Mouse (Mus musculus) embryonic facial prominence, embryonic 10.5 days (tissue): ENCODE measurements at regions not wholly inside any gene's neighbourhood (a gene's known extent, or its start where the extent isn't known, plus 50 kb on each side); places are given as distances from the start of the nearest gene placed in this dataset. TPM values are rescaled to one million over a fixed set of nuclear protein-coding genes. Genes with fewer than 3 reads are reported as not detected.

Experiments used
- DNase-seq: peaks from one replicate; pipeline ENCODE4 v3.0.0-alpha.2; 2017; ENCODE audit warnings: low spot score
- H3K27ac ChIP-seq: fragments of 300-500 bp; sonication (generic); replicated peaks from 2 replicates; pipeline ENCODE4 v1.5.1; 2016; ENCODE audit warnings: mild to moderate bottlenecking
- H3K27me3 ChIP-seq: fragments of 300-500 bp; sonication (generic); replicated peaks from 2 replicates; pipeline ENCODE4 v1.6.1; 2016; ENCODE audit warnings: low read depth, mild to moderate bottlenecking; ENCODE audit not compliant: poor library complexity, severe bottlenecking
- H3K36me3 ChIP-seq: fragments of 300-500 bp; sonication (generic); replicated peaks from 2 replicates; pipeline ENCODE4 v1.6.1; 2016; ENCODE audit warnings: mild to moderate bottlenecking, moderate library complexity
- H3K4me1 ChIP-seq: fragments of 300-500 bp; sonication (generic); 2 replicates; pipeline ENCODE4 v1.6.1; 2016
- H3K4me3 ChIP-seq: fragments of 300-500 bp; sonication (generic); 2 replicates; pipeline ENCODE4 v1.5.1; 2016; ENCODE audit warnings: mild to moderate bottlenecking, moderate library complexity
- H3K9me3 ChIP-seq: fragments of 300-500 bp; sonication (generic); 2 replicates; pipeline ENCODE4 v1.6.1; 2016; ENCODE audit warnings: mild to moderate bottlenecking
- WGBS: fragments of 180-500 bp; shearing (Covaris S2); methylation state at CpG from one replicate; pipeline ENCODE4 v1.1.7; 2016; 5-methylcytosine and 5-hydroxymethylcytosine counted together
- microRNA-seq: library from miRNA; unstranded; fragments of <30 nt; microRNA quantifications from one replicate; pipeline ENCODE4, GENCODE M21; 2017

- peak; percentile 8 for DNase-seq
- WGBS: 44% methylated on average over 5 of the region's 5 CpGs
These were observed 461.0 kb upstream of the Slc8a1 start for GRCm38 (mm10) chr17:82199031-82199642.

GRCm38 (mm10) chr17:82184261-82184660 is 446.1 kb upstream of the Slc8a1 start:
- no peaks in the 10 kb centered on the region for H3K9me3 ChIP-seq
- no peaks in the 10 kb centered on the region for H3K4me1 ChIP-seq
- WGBS: 92% methylated on average over 2 of the region's 2 CpGs
- H3K36me3 ChIP-seq: no peaks in the 10 kb centered on the region
- H3K27me3 ChIP-seq: no peaks in the 10 kb centered on the region
- no peak overlapping the region for H3K27ac ChIP-seq
- DNase-seq: no peak
- no peak overlapping the region for H3K4me3 ChIP-seq

More at GRCm38 (mm10) chr17:82199031-82199642, 461.0 kb upstream of the Slc8a1 start:
- H3K36me3 ChIP-seq: no peaks in the 10 kb centered on the region
- H3K4me1 ChIP-seq: no peaks in the 10 kb centered on the region
- no peaks in the 10 kb centered on the region for H3K9me3 ChIP-seq
- no peaks in the 10 kb centered on the region for H3K27me3 ChIP-seq
- H3K4me3 ChIP-seq: no peak overlapping the region
- no peak overlapping the region for H3K27ac ChIP-seq

- no peak for DNase-seq
- Histone ChIP-seq H3K36me3 (no peaks in the 10 kb centered on the region), H3K9me3 (no peaks in the 10 kb centered on the region), H3K27me3 (no peaks in the 10 kb centered on the region), H3K4me1 (no peaks in the 10 kb centered on the region), H3K27ac (no peak overlapping the region), H3K4me3 (no peak overlapping the region)
- 86% methylated on average over 1 of the region's 1 CpGs for WGBS
These were observed 433.0 kb upstream of the Slc8a1 start for GRCm38 (mm10) chr17:82171216-82171615.

GRCm38 (mm10) chr17:82153446-82153845 is 415.3 kb upstream of the Slc8a1 start:
- H3K27me3 ChIP-seq: no peaks in the 10 kb centered on the region
- no peaks in the 10 kb centered on the region for H3K4me1 ChIP-seq
- H3K4me3 ChIP-seq: no peak overlapping the region
- 15% methylated on average over 2 of the region's 2 CpGs for WGBS
- no peaks in the 10 kb centered on the region for H3K9me3 ChIP-seq
- no peak overlapping the region for H3K27ac ChIP-seq
- no peaks in the 10 kb centered on the region for H3K36me3 ChIP-seq
- peak; percentile 9 for DNase-seq

GRCm38 (mm10) chr17:82134843-82135242 is 396.7 kb upstream of the Slc8a1 start:
- H3K4me3 ChIP-seq: no peak overlapping the region
- 95% methylated on average over 3 of the region's 3 CpGs for WGBS
- no peaks in the 10 kb centered on the region for H3K36me3 ChIP-seq
- DNase-seq: no peak
- H3K9me3 ChIP-seq: no peaks in the 10 kb centered on the region
- H3K27me3 ChIP-seq: no peaks in the 10 kb centered on the region
- H3K4me1 ChIP-seq: no peaks in the 10 kb centered on the region
- H3K27ac ChIP-seq: no peak overlapping the region

- Histone ChIP-seq H3K9me3 (no peaks in the 10 kb centered on the region), H3K36me3 (no peaks in the 10 kb centered on the region), H3K27ac (no peak overlapping the region), H3K27me3 (no peaks in the 10 kb centered on the region), H3K4me3 (no peak overlapping the region), H3K4me1 (no peaks in the 10 kb centered on the region)
- DNase-seq: no peak
- WGBS: 87% methylated on average over 3 of the region's 3 CpGs
These were observed 394.8 kb upstream of the Slc8a1 start for GRCm38 (mm10) chr17:82132941-82133340.

GRCm38 (mm10) chr17:82087141-82087540 is 349.0 kb upstream of the Slc8a1 start:
- no peaks in the 10 kb centered on the region for H3K4me1 ChIP-seq
- no peaks in the 10 kb centered on the region for H3K9me3 ChIP-seq
- no peak for DNase-seq
- no peak overlapping the region for H3K27ac ChIP-seq
- no peak overlapping the region for H3K4me3 ChIP-seq
- WGBS: 87% methylated on average over 3 of the region's 3 CpGs
- no peaks in the 10 kb centered on the region for H3K27me3 ChIP-seq
- no peaks in the 10 kb centered on the region for H3K36me3 ChIP-seq

GRCm38 (mm10) chr17:82080301-82080700 is 342.1 kb upstream of the Slc8a1 start:
- H3K4me3 ChIP-seq: no peak overlapping the region
- no peaks in the 10 kb centered on the region for H3K27me3 ChIP-seq
- H3K27ac ChIP-seq: no peak overlapping the region
- no peaks in the 10 kb centered on the region for H3K4me1 ChIP-seq
- no peaks in the 10 kb centered on the region for H3K36me3 ChIP-seq
- DNase-seq: no peak
- no peaks in the 10 kb centered on the region for H3K9me3 ChIP-seq

Small RNA genes lying in the stretch of these regions (microRNA-seq; reads per million reads assigned to microRNA genes)
- gene Gm23400 (not detected), gene Gm27359 (not detected)
